Mouse (Mus musculus) thymus, adult 2 months (tissue): Measurements from ENCODE around the gene Tsc1.

Experiments
- CTCF ChIP-seq: fragments of 200-500 bp; IDR thresholded peaks from 2 replicates; pipeline ENCODE4 v1.5.1; 2012; ENCODE audit warnings: mild to moderate bottlenecking, control low read depth, low read length, moderate library complexity, borderline replicate concordance; ENCODE audit not compliant: control insufficient read depth, poor library complexity, insufficient read depth; ENCODE audit errors: extremely low read depth
- POLR2A ChIP-seq: fragments of 200-500 bp; IDR thresholded peaks from 2 replicates; pipeline ENCODE4 v1.6.1; 2012; ENCODE audit warnings: mild to moderate bottlenecking, low read length, control low read depth, moderate library complexity; ENCODE audit not compliant: control insufficient read depth, poor library complexity, insufficient read depth; ENCODE audit errors: extremely low read depth

GRCm38 (mm10) chr2:28688431-28688830 lies 47.4 kb downstream of the Tsc1 start:
- peak; percentile 43; the same call in 1 of the 2 replicates for TF ChIP-seq CTCF
- TF ChIP-seq POLR2A, result no peak
